Mouse (Mus musculus): ENCODE measurements around the gene Bcor.

Bcor gene

DNA sequence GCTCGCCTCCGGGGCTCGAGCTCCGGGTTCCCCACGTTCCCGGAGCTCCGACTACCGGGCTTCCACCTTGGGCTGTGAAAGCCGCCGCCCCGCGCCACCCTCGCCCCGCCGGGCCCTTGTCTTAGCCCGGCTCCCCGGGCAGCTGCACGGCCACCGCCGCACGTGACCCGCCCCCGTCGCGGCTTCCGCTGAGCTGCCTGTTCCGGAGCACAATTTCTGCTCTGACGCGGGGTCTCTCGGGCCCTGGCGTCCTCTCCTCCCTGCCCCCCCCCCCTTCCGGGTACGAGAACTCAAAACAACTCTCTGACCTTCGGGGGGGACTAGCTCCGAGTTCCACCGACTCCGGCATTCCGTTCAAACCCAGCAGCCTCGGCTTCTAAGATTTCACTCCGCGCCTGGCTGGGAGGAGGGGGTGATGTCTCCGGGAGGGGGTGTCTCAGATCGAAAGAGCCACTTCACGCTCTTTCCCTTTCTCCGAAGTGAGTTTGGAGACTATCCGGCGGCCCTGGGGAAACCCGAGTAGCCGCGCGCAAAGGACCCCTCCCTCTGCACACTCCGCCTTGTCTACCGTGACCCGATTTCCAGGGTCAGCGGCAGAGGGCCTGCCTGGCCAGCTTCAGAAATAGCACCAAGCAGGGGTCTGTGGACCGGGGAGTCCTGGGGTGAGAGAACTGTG, at the start of gene Bcor:
TSS of gene Bcor (minus strand) at position 375 of the 676 bp plus-strand sequence.
- peak; percentile 28 for DNase-seq

DNA sequence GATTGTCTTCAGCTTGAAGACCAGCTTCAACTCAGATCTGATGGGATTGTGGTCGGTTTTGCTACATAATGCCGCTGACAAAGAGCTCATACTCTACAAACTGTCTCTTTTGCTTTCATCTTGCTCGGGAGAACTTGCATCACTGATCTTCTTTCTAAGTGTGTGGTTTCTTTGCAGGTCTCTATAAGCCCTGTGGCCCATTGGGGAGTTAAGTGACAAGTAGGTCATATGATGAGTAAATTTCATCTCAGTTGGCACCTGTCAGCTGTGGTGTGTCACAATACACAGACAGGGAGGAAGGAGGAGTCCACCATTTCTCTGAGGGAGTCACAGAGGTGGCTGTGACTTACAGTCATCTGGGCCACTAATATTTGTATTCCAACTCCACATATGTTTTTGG, 42.8 kb upstream of the Bcor start:
- DNase-seq = no peak

- DNase-seq = no peak
Observed at GRCm38 (mm10) chrX:12201111-12201510, 41.0 kb upstream of the Bcor start.

DNA sequence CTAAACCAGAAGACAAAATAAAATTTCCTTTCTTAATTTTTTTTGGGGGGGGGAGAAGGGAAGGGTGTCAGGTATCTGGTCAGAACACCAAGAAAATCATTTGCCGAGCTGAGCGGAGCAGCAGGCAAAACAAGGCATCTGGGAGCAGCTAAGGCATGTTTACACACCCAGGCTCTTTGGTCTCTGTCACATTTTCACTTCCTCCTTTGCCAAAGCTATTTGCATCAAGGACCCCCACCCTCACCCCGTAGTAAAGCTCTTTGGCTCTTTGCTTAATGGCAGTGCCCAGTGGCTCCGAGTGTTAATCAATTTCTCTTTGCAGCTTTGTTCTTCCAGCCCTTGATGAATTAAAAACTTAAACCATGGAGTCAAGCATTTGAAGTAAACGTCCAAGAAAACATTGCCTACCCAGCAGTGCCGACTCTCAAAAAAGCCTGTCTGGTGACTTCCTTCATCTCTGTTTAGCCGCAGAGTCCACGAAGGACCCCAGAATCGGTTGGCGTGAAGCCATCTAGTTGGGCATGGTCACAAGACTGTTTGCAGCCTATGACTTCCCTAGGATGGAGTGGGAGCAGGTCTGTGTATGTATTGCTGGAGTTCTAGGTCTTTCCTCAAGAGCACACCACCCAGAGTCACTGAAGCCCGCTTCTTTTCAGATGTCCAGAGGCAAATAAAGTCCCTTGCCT, 35.2 kb upstream of the Bcor start:
- DNase-seq = peak; percentile 27

- DNase-seq = no peak
Observed at GRCm38 (mm10) chrX:12192343-12192742, 32.2 kb upstream of the Bcor start.

DNA sequence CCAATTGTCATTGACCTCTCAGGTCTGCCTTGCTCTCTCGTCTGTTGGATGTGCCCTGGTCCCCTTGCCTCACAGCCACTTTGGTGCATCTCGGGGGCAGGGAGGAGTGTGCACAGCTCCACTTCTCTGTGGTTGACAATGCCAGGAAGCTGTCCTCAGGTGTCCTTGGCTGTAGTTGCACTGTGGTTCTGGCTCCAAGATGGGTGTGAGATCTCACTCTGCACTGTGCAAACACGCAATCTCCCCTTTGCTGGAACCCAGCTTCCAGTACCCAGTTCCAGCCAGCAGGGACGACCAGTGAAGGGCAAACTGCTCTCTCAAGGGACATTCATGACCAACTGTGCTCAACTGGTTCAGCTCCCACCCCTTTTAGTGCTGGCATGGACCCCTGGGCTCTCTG, 29.4 kb upstream of the Bcor start:
- DNase-seq = no peak

DNA sequence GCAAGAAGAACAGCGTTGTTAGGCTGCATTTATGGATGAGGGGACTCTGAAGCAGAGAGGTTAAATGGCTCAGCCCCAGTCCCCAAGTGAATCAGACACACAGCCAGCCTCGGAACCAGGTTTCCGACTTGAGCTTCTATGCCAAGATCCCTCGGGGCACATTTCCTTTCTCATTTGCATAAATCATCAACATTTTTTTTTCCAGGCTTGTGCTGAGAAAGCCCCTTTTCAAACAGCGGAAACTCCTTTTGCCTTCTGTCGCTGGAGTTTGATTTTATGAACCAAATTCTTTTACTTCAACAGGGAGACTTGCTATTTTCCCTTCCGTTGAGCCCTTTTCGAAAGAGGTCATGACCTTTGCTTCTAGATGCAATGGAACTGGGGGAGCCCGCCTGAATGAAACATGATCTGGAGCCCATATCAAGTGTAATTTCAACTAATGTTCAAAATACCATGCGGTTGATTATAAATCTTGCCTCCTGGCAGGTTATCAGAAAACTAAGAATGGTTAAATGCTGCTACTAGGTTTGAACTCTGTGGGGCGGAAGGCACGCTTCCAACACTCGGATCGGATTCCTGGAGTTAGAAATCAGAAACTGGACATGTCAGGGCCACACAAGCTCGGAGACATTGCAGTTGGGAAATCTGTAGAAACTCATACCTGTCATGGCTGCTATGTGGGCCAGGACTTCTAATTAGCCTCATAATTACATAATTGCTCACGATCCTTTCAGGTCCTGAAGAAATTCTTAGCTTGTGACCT, 15.2 kb upstream of the Bcor start:
- no peak for DNase-seq

- DNase-seq = no peak
Observed at GRCm38 (mm10) chrX:12170128-12170527, 10.0 kb upstream of the Bcor start.

DNA sequence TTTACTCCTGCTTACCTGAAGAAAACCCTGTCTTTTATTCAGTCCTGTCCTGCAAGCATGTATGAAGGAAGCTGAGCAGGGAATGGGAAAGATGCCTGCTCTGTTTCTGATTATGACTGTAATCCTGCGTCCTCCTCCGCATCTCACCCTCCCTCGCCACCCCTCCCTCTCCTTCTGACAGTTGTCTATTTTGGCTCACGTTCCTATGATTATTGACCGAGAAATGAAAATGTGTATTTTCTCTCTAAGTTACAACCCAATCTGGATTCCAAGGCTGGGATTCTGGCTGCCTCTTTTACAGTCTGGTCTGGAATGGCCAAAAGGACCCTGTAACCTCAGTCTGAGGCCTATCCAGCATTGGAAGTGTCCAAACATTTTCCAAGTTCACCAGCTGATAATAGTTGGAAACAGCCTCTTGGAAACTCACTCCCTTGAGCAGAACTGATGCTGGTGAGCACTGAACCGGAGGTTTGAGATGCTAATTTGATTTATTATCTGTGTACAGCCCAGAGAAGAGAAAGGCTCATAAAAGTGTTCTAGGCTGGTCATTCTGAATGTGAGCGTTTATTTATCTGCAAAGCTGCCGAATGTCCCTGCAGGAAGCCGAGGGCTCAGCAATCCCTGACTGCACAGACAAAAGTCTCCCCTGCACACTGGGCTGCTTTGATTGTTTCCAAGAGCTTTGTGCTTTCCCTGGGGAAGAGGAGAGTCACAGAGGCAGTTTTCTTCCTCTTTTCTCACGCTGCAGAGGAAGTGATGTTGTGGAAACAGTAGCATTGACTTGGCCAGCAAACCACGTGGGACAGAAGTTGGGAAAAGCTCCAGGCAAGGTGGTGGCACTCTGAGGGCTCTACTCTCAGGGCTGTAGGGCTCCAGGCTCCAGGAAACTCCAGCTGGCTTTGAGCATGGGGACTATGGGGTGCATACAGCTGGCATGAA, 4.7 kb upstream of the Bcor start:
- no peak for DNase-seq

- DNase-seq = peak; percentile 17
Observed at GRCm38 (mm10) chrX:12159534-12159881, 647 bp downstream of the Bcor start.

DNA sequence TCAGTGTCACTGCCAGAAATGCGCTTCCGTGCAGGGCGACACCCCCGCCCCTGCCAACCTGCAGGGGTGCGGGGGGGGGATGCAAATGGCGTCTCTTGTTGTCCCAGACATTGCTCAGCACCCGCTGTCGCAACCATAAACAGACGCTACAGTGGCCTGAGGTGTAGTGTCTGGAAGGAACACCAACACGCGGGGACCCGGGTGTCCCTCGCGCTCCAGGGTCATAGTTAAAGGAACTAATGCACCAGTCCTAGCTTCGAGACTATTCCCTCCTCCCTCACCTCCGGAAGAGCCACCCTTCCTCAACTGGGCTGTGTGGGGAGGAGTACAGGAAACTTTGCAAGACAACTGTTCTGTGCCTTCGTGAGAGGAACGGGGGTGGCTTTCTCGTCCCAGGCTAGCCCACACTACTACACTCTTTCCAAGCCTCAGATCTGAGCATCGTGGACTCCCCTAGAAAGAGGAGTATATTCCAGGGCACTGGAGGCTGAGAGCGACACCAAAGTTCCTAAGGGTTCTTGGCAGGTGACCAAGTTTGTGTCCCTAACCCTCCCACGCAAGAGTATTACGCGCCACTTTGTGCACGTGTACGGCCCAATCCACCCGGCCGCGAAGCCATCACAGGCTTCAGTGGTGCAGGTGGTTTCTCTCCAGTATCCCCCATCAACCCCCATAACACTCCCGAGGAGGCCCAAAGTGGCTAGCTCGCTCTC, 1.2 kb downstream of the Bcor start:
- no peak for DNase-seq

DNA sequence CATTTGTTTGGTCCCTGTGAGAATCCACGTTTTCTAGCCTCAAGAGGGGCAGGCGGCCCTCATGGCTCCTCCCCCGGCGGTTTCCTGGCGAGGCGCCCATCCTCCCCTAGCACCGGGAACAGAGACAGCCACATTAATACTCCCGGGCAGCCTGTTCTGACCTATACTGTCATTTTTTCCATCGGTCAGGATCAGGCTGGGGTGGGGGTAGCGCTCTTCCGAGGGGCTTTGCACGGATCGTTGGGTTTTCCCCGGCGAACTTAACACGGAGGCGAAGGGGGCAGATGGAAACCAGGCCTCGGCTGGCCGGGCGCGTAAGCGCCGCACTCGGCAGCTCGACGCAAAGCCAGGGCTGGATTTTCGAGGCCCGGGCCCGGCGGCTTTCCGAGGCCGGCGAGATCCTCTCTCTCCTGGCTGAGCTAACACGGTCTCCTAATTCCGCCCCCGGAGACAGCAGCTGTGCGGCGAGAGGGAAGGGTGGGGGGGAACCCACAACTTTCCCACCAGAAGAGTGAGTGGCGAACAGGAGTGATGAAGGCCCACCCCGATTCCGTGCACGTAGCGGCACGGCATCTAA, 1.8 kb downstream of the Bcor start:
- DNase-seq = peak; percentile 38

DNA sequence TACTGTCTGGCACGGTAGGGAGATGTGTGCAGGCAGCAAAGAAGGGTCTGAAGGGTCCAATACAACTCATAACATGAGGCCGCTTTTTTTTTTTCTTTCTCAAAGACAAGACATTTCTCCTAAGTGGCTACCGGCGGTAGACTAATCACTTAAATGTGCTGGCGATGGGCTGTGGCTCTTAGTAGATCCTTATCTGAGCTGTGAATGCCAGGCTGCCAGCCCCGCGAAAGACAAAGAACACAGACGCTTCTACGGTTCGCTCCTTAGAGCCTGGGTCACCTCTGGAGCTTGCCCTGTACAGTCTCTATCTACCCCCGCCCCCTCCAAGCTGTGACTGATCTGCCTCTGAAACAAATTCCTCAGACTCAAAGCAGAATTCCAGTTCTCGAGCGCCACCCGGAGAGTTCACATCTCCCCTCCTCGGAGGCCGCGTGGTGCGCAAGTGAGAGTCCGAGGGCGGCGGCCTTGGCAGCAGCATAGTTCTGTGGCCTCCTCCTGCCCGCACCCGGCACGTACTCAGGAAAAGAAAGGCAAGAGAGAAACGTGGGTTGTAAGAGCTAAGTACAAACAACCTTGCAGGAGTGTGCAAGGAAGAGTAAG, 2.7 kb downstream of the Bcor start:
- DNase-seq = no peak

- DNase-seq = no peak
Observed at GRCm38 (mm10) chrX:12155842-12156291, 4.3 kb downstream of the Bcor start.

GRCm38 (mm10) chrX:12155068-12155840, 4.9 kb downstream of the Bcor start:
- no peak for DNase-seq

DNA sequence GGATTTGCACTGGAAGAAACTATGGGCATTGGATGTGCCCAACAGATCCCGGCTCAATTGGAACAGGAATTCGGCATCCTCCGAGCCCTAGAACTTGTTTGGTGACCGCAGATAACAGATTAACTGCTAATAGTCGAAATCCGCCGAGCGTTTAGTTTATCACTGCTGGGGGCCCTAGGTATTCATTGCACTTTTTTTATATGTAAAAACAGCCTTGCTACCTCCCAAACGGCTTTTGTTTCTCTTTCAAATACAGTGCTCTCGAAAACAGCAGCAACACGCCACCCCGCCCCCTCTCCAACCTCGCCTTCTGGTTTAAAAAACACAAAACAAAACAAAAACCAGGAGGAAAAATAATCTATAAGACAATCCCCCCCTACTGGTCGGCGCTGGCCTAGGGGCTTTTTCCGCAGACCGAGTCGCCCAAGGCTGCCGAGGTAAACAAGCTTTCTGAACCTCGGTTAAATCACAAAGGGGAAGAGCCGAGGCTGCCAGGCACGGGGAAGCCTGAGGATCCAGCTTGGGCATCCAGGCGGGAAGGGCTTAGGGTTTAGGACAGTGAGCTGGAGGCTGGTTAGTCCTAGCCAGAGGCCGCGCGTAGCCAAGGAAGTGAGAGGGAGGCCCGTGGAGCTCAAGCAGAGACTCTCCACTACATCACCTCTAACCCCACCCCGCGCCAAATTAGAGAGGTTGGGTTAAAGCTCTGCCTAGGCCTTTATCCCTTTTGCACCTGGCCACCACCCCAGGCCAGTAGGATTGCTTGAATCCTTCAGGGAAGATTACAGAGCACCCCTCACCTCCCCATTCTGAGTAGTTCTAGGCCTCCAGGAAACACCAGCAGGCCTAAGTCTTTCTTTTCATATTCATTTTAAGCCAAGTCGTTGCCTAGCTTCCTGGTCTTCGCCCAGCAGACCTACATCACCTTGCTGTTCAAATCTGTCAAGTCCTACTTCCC, 6.7 kb downstream of the Bcor start:
- DNase-seq = no peak

GRCm38 (mm10) chrX:12151996-12152904, 7.9 kb downstream of the Bcor start:
- DNase-seq = no peak

Measured in layer of hippocampus, adult 9-11 months (tissue).